Mouse (Mus musculus) heart, embryonic 15.5 days (tissue): ENCODE results near the gene Ikbip. TPM values are rescaled to one million over a fixed set of nuclear protein-coding genes. Genes with fewer than 3 reads are reported as not detected.

Source experiments
- ATAC-seq: fragments of 200-750 bp; cut with Nextera tagmentation; replicated peaks from 2 replicates; pipeline ENCODE4 v1.8.0; 2017; ENCODE audit warnings: low read depth, moderate TSS enrichment; ENCODE audit not compliant: insufficient number of reproducible peaks, insufficient read depth, low FRiP score
- H3K27ac ChIP-seq: fragments of 300-500 bp; sonication (generic); 2 replicates; pipeline ENCODE4 v1.5.1; 2015; ENCODE audit warnings: mild to moderate bottlenecking, inconsistent platforms
- H3K27me3 ChIP-seq: fragments of 300-500 bp; sonication (generic); 2 replicates; pipeline ENCODE4 v1.6.1; 2015; ENCODE audit warnings: inconsistent platforms
- H3K36me3 ChIP-seq: fragments of 300-500 bp; sonication (generic); 2 replicates; pipeline ENCODE4 v1.6.1; 2015; ENCODE audit warnings: mild to moderate bottlenecking, inconsistent platforms
- H3K4me1 ChIP-seq: fragments of 300-500 bp; sonication (generic); replicated peaks from 2 replicates; pipeline ENCODE4 v1.6.1; 2015; ENCODE audit warnings: inconsistent platforms
- H3K4me2 ChIP-seq: fragments of 300-500 bp; sonication (generic); 2 replicates; pipeline ENCODE4 v1.6.1; 2015; ENCODE audit warnings: inconsistent platforms, mild to moderate bottlenecking, moderate library complexity
- H3K4me3 ChIP-seq: fragments of 300-500 bp; sonication (generic); 2 replicates; pipeline ENCODE4 v1.5.1; 2015; ENCODE audit warnings: mild to moderate bottlenecking, inconsistent platforms
- H3K9ac ChIP-seq: fragments of 300-500 bp; sonication (generic); 2 replicates; pipeline ENCODE4 v1.6.1; 2015; ENCODE audit warnings: mild to moderate bottlenecking, inconsistent platforms
- H3K9me3 ChIP-seq: fragments of 300-500 bp; sonication (generic); replicated peaks from 2 replicates; pipeline ENCODE4 v1.6.1; 2016; ENCODE audit warnings: inconsistent platforms
- WGBS: fragments of 180-500 bp; shearing (Covaris S2); methylation state at CpG from one replicate; pipeline ENCODE4 v1.1.7; 2015; ENCODE audit warnings: mixed read lengths; 5-methylcytosine and 5-hydroxymethylcytosine counted together
- polyA plus RNA-seq: library from polyadenylated mRNA; unstranded; fragments of >200 nt; fragmentation: Nextera tagmentation; extraction: Ambion mirVana; gene quantifications from 2 replicates; pipeline ENCODE4 v1.2.1, GENCODE M21; 2015

Gene Ikbip
- polyA plus RNA-seq, 1 experiment from 2014 or later = 38.4 TPM

- 71% methylated on average over 3 of the region's 3 CpGs for WGBS
- no peaks in the 10 kb centered on the region for H3K9me3 ChIP-seq
- H3K4me3 ChIP-seq = no peak overlapping the region
- H3K4me1 ChIP-seq = peaks cover 6% of the 10 kb centered on the region; the same call in 1 of the 2 replicates
- H3K27me3 ChIP-seq = no peaks in the 10 kb centered on the region
- no peak overlapping the region for H3K4me2 ChIP-seq
- H3K9ac ChIP-seq = no peak overlapping the region
- peak; percentile 45; the same call in 1 of the 2 replicates for ATAC-seq
- H3K36me3 ChIP-seq = no peaks in the 10 kb centered on the region
- H3K27ac ChIP-seq = peak overlapping the region; percentile 76
These were observed 55.6 kb downstream of the Ikbip start for GRCm38 (mm10) chr10:91138317-91138716.

- 47% methylated on average over 14 of the region's 14 CpGs for WGBS
- Histone ChIP-seq H3K4me2 (peak overlapping the region; percentile 35; the same call in 1 of the 2 replicates), H3K9ac (no peak overlapping the region)
These were observed 56.5 kb downstream of the Ikbip start for GRCm38 (mm10) chr10:91139148-91139766.

GRCm38 (mm10) chr10:91141564-91141963 lies 58.8 kb downstream of the Ikbip start:
- WGBS = 34% methylated on average over 2 of the region's 2 CpGs
- Histone ChIP-seq H3K4me3 (no peak overlapping the region), H3K27me3 (no peaks in the 10 kb centered on the region), H3K4me1 (peaks cover 6% of the 10 kb centered on the region; the same call in 1 of the 2 replicates), H3K36me3 (peaks cover 21% of the 10 kb centered on the region), H3K9me3 (no peaks in the 10 kb centered on the region), H3K9ac (no peak overlapping the region), H3K4me2 (no peak overlapping the region), H3K27ac (no peak overlapping the region)
- ATAC-seq = no peak

More at GRCm38 (mm10) chr10:91139148-91139766, 56.5 kb downstream of the Ikbip start:
- peak overlapping the region; percentile 76 for H3K27ac ChIP-seq
- peaks cover 3% of the 10 kb centered on the region; the same call in 1 of the 2 replicates for H3K36me3 ChIP-seq
- H3K27me3 ChIP-seq = no peaks in the 10 kb centered on the region
- no peaks in the 10 kb centered on the region for H3K9me3 ChIP-seq
- peaks cover 6% of the 10 kb centered on the region; the same call in 1 of the 2 replicates for H3K4me1 ChIP-seq
- no peak overlapping the region for H3K4me3 ChIP-seq
- no peak for ATAC-seq

- Histone ChIP-seq H3K4me1 (peaks cover 6% of the 10 kb centered on the region; the same call in 1 of the 2 replicates), H3K36me3 (peaks cover 31% of the 10 kb centered on the region), H3K4me3 (no peak overlapping the region), H3K9me3 (no peaks in the 10 kb centered on the region), H3K9ac (no peak overlapping the region), H3K27ac (no peak overlapping the region), H3K4me2 (no peak overlapping the region), H3K27me3 (no peaks in the 10 kb centered on the region)
- WGBS = 66% methylated on average over 10 of the region's 10 CpGs
- ATAC-seq = no peak
These were observed 60.0 kb downstream of the Ikbip start for GRCm38 (mm10) chr10:91142654-91143191.

GRCm38 (mm10) chr10:91143313-91144230 lies 60.8 kb downstream of the Ikbip start:
- Histone ChIP-seq H3K4me1 (peaks cover 6% of the 10 kb centered on the region; the same call in 1 of the 2 replicates), H3K36me3 (peaks cover 34% of the 10 kb centered on the region), H3K9ac (no peak overlapping the region), H3K27ac (no peak overlapping the region), H3K27me3 (no peaks in the 10 kb centered on the region), H3K4me2 (no peak overlapping the region), H3K4me3 (no peak overlapping the region), H3K9me3 (no peaks in the 10 kb centered on the region)
- 61% methylated on average over 18 of the region's 18 CpGs for WGBS
- ATAC-seq = no peak

GRCm38 (mm10) chr10:91145413-91145812 lies 62.7 kb downstream of the Ikbip start:
- no peak overlapping the region for H3K9ac ChIP-seq
- WGBS = 96% methylated on average over 7 of the region's 7 CpGs
- ATAC-seq = 0 out of 2 replicates have a peak, but pooled peaks have one; percentile 27
- no peaks in the 10 kb centered on the region for H3K9me3 ChIP-seq
- H3K27ac ChIP-seq = no peak overlapping the region
- no peak overlapping the region for H3K4me3 ChIP-seq
- H3K4me1 ChIP-seq = no peaks in the 10 kb centered on the region
- H3K27me3 ChIP-seq = no peaks in the 10 kb centered on the region
- peaks cover 53% of the 10 kb centered on the region for H3K36me3 ChIP-seq
- no peak overlapping the region for H3K4me2 ChIP-seq

Other genes with a start within 250 kb of the Ikbip start
- gene Apaf1, start 170 bp upstream of the Ikbip start, polyA plus RNA-seq = 12.8 TPM in 2 replicates
- 912 and 1,036 TPM in 2 replicates for gene Slc25a3, start 41.1 kb downstream of the Ikbip start, polyA plus RNA-seq
- gene Tmpo, start 98.4 kb downstream of the Ikbip start, polyA plus RNA-seq = 154 and 159 TPM in 2 replicates